Mouse (Mus musculus): Measurements from ENCODE around the gene Arhgef12. TPM values are rescaled to one million over a fixed set of nuclear protein-coding genes. Genes with fewer than 3 reads are reported as not detected.
"Not testable (repeated sequence)": the region's sequence is repeated elsewhere in the genome, so short reads cannot be mapped to it uniquely, and the experiment has no call there.

The Arhgef12 gene
- polyA plus RNA-seq, 1 experiment from 2014 or later, result 15.9 TPM

- DNase-seq (ENCODE audit: low spot score) (no peak), ATAC-seq (replicated peaks; ENCODE audit: low FRiP score, low TSS enrichment, low read depth) (no peak)
- no peak overlapping the region for H3K4me3 ChIP-seq (ENCODE audit: low read depth, low read length)
- H3K9ac ChIP-seq (ENCODE audit: low read length), result no peak overlapping the region
- H3K27ac ChIP-seq (ENCODE audit: low read depth), result no peak overlapping the region
- no peak overlapping the region for H3K4me2 ChIP-seq (ENCODE audit: low read length)
- H3K27me3 ChIP-seq (replicated peaks; ENCODE audit: control insufficient read depth, insufficient read depth, low read length), result no peaks in the 10 kb centered on the region
- H3K9me3 ChIP-seq (ENCODE audit: control insufficient read depth, low read length), result no peaks in the 10 kb centered on the region
- no peaks in the 10 kb centered on the region for H3K36me3 ChIP-seq (ENCODE audit: control insufficient read depth, insufficient read depth, low read length)
- 73% methylated on average over 3 of the region's 3 CpGs for WGBS
- no peaks in the 10 kb centered on the region for H3K4me1 ChIP-seq (replicated peaks; ENCODE audit: control insufficient read depth, insufficient read depth, low read length)
Measured at GRCm38 (mm10) chr9:43133525-43133924, 26.5 kb upstream of the Arhgef12 start.

GRCm38 (mm10) chr9:43132380-43132779 lies 25.3 kb upstream of the Arhgef12 start:
- H3K9ac ChIP-seq (ENCODE audit: low read length), result no peak overlapping the region
- H3K4me1 ChIP-seq (replicated peaks; ENCODE audit: control insufficient read depth, insufficient read depth, low read length), result no peaks in the 10 kb centered on the region
- H3K27me3 ChIP-seq (replicated peaks; ENCODE audit: control insufficient read depth, insufficient read depth, low read length), result no peaks in the 10 kb centered on the region
- WGBS, result 27% methylated on average over 4 of the region's 4 CpGs
- ATAC-seq (replicated peaks; ENCODE audit: low FRiP score, low TSS enrichment, low read depth) (no peak), DNase-seq (ENCODE audit: low spot score) (no peak)
- H3K4me3 ChIP-seq (ENCODE audit: low read depth, low read length), result no peak overlapping the region
- no peak overlapping the region for H3K27ac ChIP-seq (ENCODE audit: low read depth)
- H3K36me3 ChIP-seq (ENCODE audit: control insufficient read depth, insufficient read depth, low read length), result no peaks in the 10 kb centered on the region
- H3K9me3 ChIP-seq (ENCODE audit: control insufficient read depth, low read length), result no peaks in the 10 kb centered on the region
- no peak overlapping the region for H3K4me2 ChIP-seq (ENCODE audit: low read length)

DNA sequence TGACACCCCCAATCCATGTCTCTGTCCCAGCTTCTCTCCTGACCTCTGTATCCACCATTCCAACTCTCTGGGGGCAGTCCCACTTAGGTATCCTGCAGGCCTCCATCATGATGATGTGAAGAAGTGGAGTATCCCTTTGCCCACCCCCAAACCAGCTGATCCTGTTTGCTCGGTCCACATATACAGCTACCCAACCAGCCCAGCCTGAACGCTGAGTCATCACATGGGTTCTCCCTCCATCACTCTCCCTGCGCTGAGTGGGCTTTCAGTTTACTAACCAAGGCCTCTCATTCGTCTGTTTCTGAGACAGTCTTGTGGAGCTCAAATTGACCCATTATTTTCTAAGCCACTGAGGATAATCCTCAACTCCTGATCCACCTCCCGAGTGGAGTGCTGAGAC lies 24.9 kb upstream of the Arhgef12 start:
- ATAC-seq (replicated peaks; ENCODE audit: low FRiP score, low TSS enrichment, low read depth) (no peak), DNase-seq (ENCODE audit: low spot score) (no peak)
- Histone ChIP-seq H3K9me3 (ENCODE audit: control insufficient read depth, low read length) (no peaks in the 10 kb centered on the region), H3K27ac (ENCODE audit: low read depth) (no peak overlapping the region), H3K4me1 (replicated peaks; ENCODE audit: control insufficient read depth, insufficient read depth, low read length) (no peaks in the 10 kb centered on the region), H3K27me3 (replicated peaks; ENCODE audit: control insufficient read depth, insufficient read depth, low read length) (no peaks in the 10 kb centered on the region), H3K9ac (ENCODE audit: low read length) (no peak overlapping the region), H3K4me3 (ENCODE audit: low read depth, low read length) (no peak overlapping the region), H3K4me2 (ENCODE audit: low read length) (no peak overlapping the region), H3K36me3 (ENCODE audit: control insufficient read depth, insufficient read depth, low read length) (no peaks in the 10 kb centered on the region)
- WGBS, result 68% methylated on average over 5 of the region's 5 CpGs

GRCm38 (mm10) chr9:43130684-43131083 lies 23.6 kb upstream of the Arhgef12 start:
- DNase-seq (ENCODE audit: low spot score) (no peak), ATAC-seq (replicated peaks; ENCODE audit: low FRiP score, low TSS enrichment, low read depth) (no peak)
- H3K27me3 ChIP-seq (replicated peaks; ENCODE audit: control insufficient read depth, insufficient read depth, low read length), result no peaks in the 10 kb centered on the region
- WGBS, result 92% methylated on average over 2 of the region's 2 CpGs
- no peaks in the 10 kb centered on the region for H3K4me1 ChIP-seq (replicated peaks; ENCODE audit: control insufficient read depth, insufficient read depth, low read length)
- no peak overlapping the region for H3K9ac ChIP-seq (ENCODE audit: low read length)
- no peak overlapping the region for H3K27ac ChIP-seq (ENCODE audit: low read depth)
- no peak overlapping the region for H3K4me2 ChIP-seq (ENCODE audit: low read length)
- H3K9me3 ChIP-seq (ENCODE audit: control insufficient read depth, low read length), result no peaks in the 10 kb centered on the region
- H3K36me3 ChIP-seq (ENCODE audit: control insufficient read depth, insufficient read depth, low read length), result no peaks in the 10 kb centered on the region
- no peak overlapping the region for H3K4me3 ChIP-seq (ENCODE audit: low read depth, low read length)

DNA sequence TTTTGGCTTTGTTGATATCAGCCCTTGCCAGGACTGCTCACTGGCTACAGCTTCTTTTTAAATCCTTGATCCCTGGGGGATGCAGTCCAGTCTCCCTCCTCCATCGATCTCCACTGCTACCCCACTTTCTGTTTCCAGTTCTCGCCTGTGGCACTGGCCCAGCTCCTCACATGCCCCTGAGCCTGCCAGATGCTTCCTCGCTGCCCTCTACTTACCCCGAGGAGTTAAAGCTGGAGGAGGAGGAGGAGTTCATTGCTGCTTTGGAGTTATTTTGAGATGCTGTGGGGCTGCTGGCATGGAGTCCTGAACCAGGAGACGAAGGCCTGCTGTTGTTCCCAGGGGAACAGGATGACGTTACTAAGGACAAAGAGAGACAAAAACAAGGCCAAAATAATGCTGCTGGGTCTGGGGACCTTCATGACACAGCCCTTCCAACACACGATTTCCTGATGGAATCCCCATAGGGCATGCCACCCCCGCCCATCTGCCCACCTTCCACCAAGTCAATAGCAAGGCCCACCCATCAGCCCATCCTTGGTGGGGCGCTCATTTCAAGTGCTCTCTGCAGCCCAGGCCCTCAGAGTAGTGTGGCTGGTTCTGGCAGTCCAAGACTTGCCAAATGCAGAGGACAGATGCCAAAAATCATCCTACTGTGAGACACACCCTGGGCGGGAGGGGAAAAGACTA lies 20.2 kb upstream of the Arhgef12 start:
- no peak overlapping the region for H3K9ac ChIP-seq (ENCODE audit: low read length)
- WGBS, result 70% methylated on average over 10 of the region's 10 CpGs
- H3K9me3 ChIP-seq (ENCODE audit: control insufficient read depth, low read length), result no peaks in the 10 kb centered on the region
- no peaks in the 10 kb centered on the region for H3K4me1 ChIP-seq (replicated peaks; ENCODE audit: control insufficient read depth, insufficient read depth, low read length)
- no peak overlapping the region for H3K4me2 ChIP-seq (ENCODE audit: low read length)
- no peak overlapping the region for H3K4me3 ChIP-seq (ENCODE audit: low read depth, low read length)
- H3K27me3 ChIP-seq (replicated peaks; ENCODE audit: control insufficient read depth, insufficient read depth, low read length), result no peaks in the 10 kb centered on the region
- ATAC-seq (replicated peaks; ENCODE audit: low FRiP score, low TSS enrichment, low read depth), result no peak
- no peak for DNase-seq (ENCODE audit: low spot score)
- H3K36me3 ChIP-seq (ENCODE audit: control insufficient read depth, insufficient read depth, low read length), result no peaks in the 10 kb centered on the region
- no peak overlapping the region for H3K27ac ChIP-seq (ENCODE audit: low read depth)

- ATAC-seq (replicated peaks; ENCODE audit: low FRiP score, low TSS enrichment, low read depth) (no peak), DNase-seq (ENCODE audit: low spot score) (no peak)
- no peaks in the 10 kb centered on the region for H3K4me1 ChIP-seq (replicated peaks; ENCODE audit: control insufficient read depth, insufficient read depth, low read length)
- H3K27me3 ChIP-seq (replicated peaks; ENCODE audit: control insufficient read depth, insufficient read depth, low read length), result no peaks in the 10 kb centered on the region
- H3K9ac ChIP-seq (ENCODE audit: low read length), result no peak overlapping the region
- WGBS, result 54% methylated on average over 1 of the region's 1 CpGs
- H3K4me2 ChIP-seq (ENCODE audit: low read length), result no peak overlapping the region
- H3K9me3 ChIP-seq (ENCODE audit: control insufficient read depth, low read length), result no peaks in the 10 kb centered on the region
- H3K4me3 ChIP-seq (ENCODE audit: low read depth, low read length), result no peak overlapping the region
- H3K36me3 ChIP-seq (ENCODE audit: control insufficient read depth, insufficient read depth, low read length), result no peaks in the 10 kb centered on the region
- no peak overlapping the region for H3K27ac ChIP-seq (ENCODE audit: low read depth)
Measured at GRCm38 (mm10) chr9:43122379-43122778, 15.3 kb upstream of the Arhgef12 start.

GRCm38 (mm10) chr9:43121948-43122347 lies 14.9 kb upstream of the Arhgef12 start:
- WGBS, result 94% methylated on average over 2 of the region's 2 CpGs
- not testable (repeated sequence) for H3K4me2 ChIP-seq (ENCODE audit: low read length); H3K4me3 ChIP-seq (ENCODE audit: low read depth, low read length); H3K36me3 ChIP-seq (ENCODE audit: control insufficient read depth, insufficient read depth, low read length); H3K9me3 ChIP-seq (ENCODE audit: control insufficient read depth, low read length); ATAC-seq (replicated peaks; ENCODE audit: low FRiP score, low TSS enrichment, low read depth); H3K9ac ChIP-seq (ENCODE audit: low read length); H3K27me3 ChIP-seq (replicated peaks; ENCODE audit: control insufficient read depth, insufficient read depth, low read length); H3K4me1 ChIP-seq (replicated peaks; ENCODE audit: control insufficient read depth, insufficient read depth, low read length); H3K27ac ChIP-seq (ENCODE audit: low read depth); DNase-seq (ENCODE audit: low spot score)

DNA sequence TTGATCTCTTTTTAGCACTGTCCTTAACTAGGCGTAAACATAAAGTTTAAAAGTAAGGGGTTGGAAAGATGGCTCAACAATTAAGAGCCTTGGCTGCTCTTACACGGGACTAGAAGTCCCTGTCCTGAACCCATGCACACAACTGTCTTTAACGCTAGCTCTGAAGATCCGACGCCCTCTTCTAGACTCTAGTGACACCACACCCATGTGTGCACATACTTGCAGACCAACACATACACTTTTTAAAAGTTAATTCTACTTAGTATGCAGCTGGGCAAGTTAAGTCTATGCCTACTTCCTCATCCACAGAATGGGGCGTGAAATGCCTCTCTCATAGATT lies 9.9 kb upstream of the Arhgef12 start:
- 80% methylated on average over 6 of the region's 6 CpGs for WGBS
- peaks cover 11% of the 10 kb centered on the region for H3K4me1 ChIP-seq (replicated peaks; ENCODE audit: control insufficient read depth, insufficient read depth, low read length)
- H3K27ac ChIP-seq (ENCODE audit: low read depth), result no peak overlapping the region
- no peak for DNase-seq (ENCODE audit: low spot score)
- H3K9ac ChIP-seq (ENCODE audit: low read length), result no peak overlapping the region
- H3K4me2 ChIP-seq (ENCODE audit: low read length), result peak overlapping the region; percentile 65
- no peak overlapping the region for H3K4me3 ChIP-seq (ENCODE audit: low read depth, low read length)
- H3K27me3 ChIP-seq (replicated peaks; ENCODE audit: control insufficient read depth, insufficient read depth, low read length), result no peaks in the 10 kb centered on the region
- no peaks in the 10 kb centered on the region for H3K9me3 ChIP-seq (ENCODE audit: control insufficient read depth, low read length)
- no peak for ATAC-seq (replicated peaks; ENCODE audit: low FRiP score, low TSS enrichment, low read depth)
- H3K36me3 ChIP-seq (ENCODE audit: control insufficient read depth, insufficient read depth, low read length), result no peaks in the 10 kb centered on the region
